Mouse (Mus musculus) layer of hippocampus, adult 9-10 months (tissue): Measurements from ENCODE around the gene S100a14.

Experiments
- DNase-seq: peaks from one replicate; pipeline ENCODE4 v3.0.0; 2022; ENCODE audit warnings: low spot score

The S100a14 gene

GRCm38 (mm10) chr3:90526580-90526979, at the start of gene S100a14:
Gene S100a14 (plus strand): TSS chr3:90526856.
- no peak for DNase-seq

GRCm38 (mm10) chr3:90486998-90487397, 39.7 kb upstream of the S100a14 start:
- no peak for DNase-seq

- no peak for DNase-seq
Measured at GRCm38 (mm10) chr3:90488576-90488975, 38.1 kb upstream of the S100a14 start.

- DNase-seq: peak; percentile 90
Measured at GRCm38 (mm10) chr3:90490696-90491256, 35.9 kb upstream of the S100a14 start, which contains the start of gene Snapin. Gene Snapin (minus strand): TSS chr3:90491033.

- DNase-seq: no peak
Measured at GRCm38 (mm10) chr3:90491350-90491749, 35.3 kb upstream of the S100a14 start.

- no peak for DNase-seq
Measured at GRCm38 (mm10) chr3:90493831-90494540, 32.7 kb upstream of the S100a14 start.

GRCm38 (mm10) chr3:90495850-90496525, 30.7 kb upstream of the S100a14 start:
- no peak for DNase-seq

- DNase-seq: no peak
Measured at GRCm38 (mm10) chr3:90497597-90497996, 29.1 kb upstream of the S100a14 start.

- DNase-seq: no peak
Measured at GRCm38 (mm10) chr3:90503444-90503843, 23.2 kb upstream of the S100a14 start.

- no peak for DNase-seq
Measured at GRCm38 (mm10) chr3:90505216-90505615, 21.4 kb upstream of the S100a14 start.

GRCm38 (mm10) chr3:90506362-90506761, 20.3 kb upstream of the S100a14 start:
- DNase-seq: no peak

- DNase-seq: no peak
Measured at GRCm38 (mm10) chr3:90508287-90508949, 18.2 kb upstream of the S100a14 start.

GRCm38 (mm10) chr3:90508950-90509746, 17.5 kb upstream of the S100a14 start, which contains the start of gene Chtop:
Gene Chtop (minus strand): TSS chr3:90509498.
- DNase-seq: peak; percentile 95

GRCm38 (mm10) chr3:90509747-90510123, 16.9 kb upstream of the S100a14 start:
- DNase-seq: no peak

GRCm38 (mm10) chr3:90512276-90512675, 14.4 kb upstream of the S100a14 start:
- no peak for DNase-seq

- no peak for DNase-seq
Measured at GRCm38 (mm10) chr3:90512948-90513642, 13.6 kb upstream of the S100a14 start.

- DNase-seq: no peak
Measured at GRCm38 (mm10) chr3:90513796-90514590, 12.7 kb upstream of the S100a14 start, which contains the start of the genes S100a1 and S100a13. Gene S100a1 (minus strand): TSS chr3:90514392. Gene S100a13 (plus strand): TSS chr3:90514435.

GRCm38 (mm10) chr3:90514691-90515090, 12.0 kb upstream of the S100a14 start:
- DNase-seq: no peak

GRCm38 (mm10) chr3:90515242-90515641, 11.4 kb upstream of the S100a14 start:
- no peak for DNase-seq

GRCm38 (mm10) chr3:90515789-90516188, 10.9 kb upstream of the S100a14 start:
- no peak for DNase-seq
